Mouse (Mus musculus) skeletal muscle tissue, adult 2 months (tissue): ENCODE data around the gene Gm266.

Experiments used
- DNase-seq: peaks from one replicate; pipeline ENCODE4 v3.0.0-alpha.2; 2012; ENCODE audit warnings: low read depth, low spot score

Gene Gm266

GRCm38 (mm10) chr12:111436640-111437039, 49.0 kb downstream of the Gm266 start:
- DNase-seq: peak; percentile 61

DNA sequence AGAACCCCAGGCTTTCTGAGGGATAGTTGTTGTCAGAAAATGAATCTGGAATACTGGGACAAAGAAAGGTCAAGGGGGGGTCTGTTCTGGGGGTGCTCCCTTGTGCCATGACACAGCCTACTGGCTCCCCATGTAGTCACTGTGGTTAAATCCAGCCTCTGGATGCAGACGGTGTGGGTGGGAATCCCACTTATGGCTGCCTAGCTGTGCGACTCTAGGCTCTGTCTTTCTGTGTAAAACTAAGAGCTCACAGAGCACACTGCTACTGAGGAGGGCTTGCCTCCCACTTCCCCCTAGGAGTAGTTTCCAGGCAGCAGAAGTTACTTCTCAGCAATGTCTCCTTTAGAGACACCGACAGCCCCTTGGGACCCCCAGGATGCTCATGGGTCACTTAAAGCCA, 49.5 kb downstream of the Gm266 start:
- no peak for DNase-seq

- no peak for DNase-seq
Measured at GRCm38 (mm10) chr12:111434745-111435327, 50.8 kb downstream of the Gm266 start.
